Comparison of ENCODE assay signal across 11 mouse cellular contexts in genomic region chr12:7543281-7543981, GRCm38 (mm10).
DNase-seq lines count a peak whose midpoint lies in the region; ATAC-seq and TF ChIP-seq lines count a peak whose summit lies in the region.
"Had no signal": no experiment of that assay in that cellular context is flagged by ENCODE, and none has a peak within 500 bp of the region (broad histone marks: within the 10 kb centered on the region; RNA-seq: fewer than 3 reads in every experiment).

No protein-coding gene starts in this region.

- no peak overlapping the region for H3K4me2 ChIP-seq in embryonic facial prominence, embryonic 11.5 days (ENCODE audit: low read depth, low read length)
- H3K4me2 ChIP-seq: embryonic facial prominence, embryonic 12.5 days; hindbrain, embryonic 15.5 days had no signal

- H3K36me3 ChIP-seq in embryonic facial prominence, embryonic 11.5 days (replicated peaks; ENCODE audit: control insufficient read depth, insufficient read depth, low read depth, low read length), result no peaks in the 10 kb centered on the region
- H3K36me3 ChIP-seq in embryonic facial prominence, embryonic 10.5 days (replicated peaks), result no peaks in the 10 kb centered on the region
- no peaks in the 10 kb centered on the region for H3K36me3 ChIP-seq in ES-Bruce4 (ENCODE audit: control insufficient read depth, insufficient read depth, low read length, poor library complexity, severe bottlenecking)
- H3K36me3 ChIP-seq: embryonic facial prominence, embryonic 12.5 days; hindbrain, embryonic 15.5 days had no signal

- WGBS in embryonic facial prominence, embryonic 11.5 days, result 52% methylated on average over 8 of the region's 8 CpGs
- WGBS in embryonic facial prominence, embryonic 10.5 days, result 52% methylated on average over 8 of the region's 8 CpGs

- DNase-seq in embryonic facial prominence, embryonic 11.5 days (ENCODE audit: low spot score), result peak; percentile 85
- no peak for DNase-seq in embryonic facial prominence, embryonic 10.5 days (ENCODE audit: low spot score)
- peak; percentile 12 for DNase-seq in layer of hippocampus, adult 11-12 months (ENCODE audit: low spot score)
- no peak for DNase-seq in layer of hippocampus, adult 9-11 months
- DNase-seq in embryo, embryonic 11.5 days (ENCODE audit: low read depth, low spot score), result peak; percentile 24
- no peak for DNase-seq in thymus, postnatal 4 days
- DNase-seq: thymus, adult 18-20 months had no signal

- no peak overlapping the region for H3K9ac ChIP-seq in embryonic facial prominence, embryonic 11.5 days (replicated peaks; ENCODE audit: low read length)
- H3K9ac ChIP-seq in ES-Bruce4 (ENCODE audit: low read depth, poor library complexity, severe bottlenecking), result no peak overlapping the region
- H3K9ac ChIP-seq: embryonic facial prominence, embryonic 12.5 days; hindbrain, embryonic 15.5 days had no signal

- no peaks in the 10 kb centered on the region for H3K9me3 ChIP-seq in embryonic facial prominence, embryonic 11.5 days (replicated peaks; ENCODE audit: control insufficient read depth, low read length)
- H3K9me3 ChIP-seq in embryonic facial prominence, embryonic 10.5 days, result no peaks in the 10 kb centered on the region
- H3K9me3 ChIP-seq in ES-Bruce4 (replicated peaks; ENCODE audit: control insufficient read depth, insufficient read depth, low read length, poor library complexity, severe bottlenecking), result no peaks in the 10 kb centered on the region
- H3K9me3 ChIP-seq: embryonic facial prominence, embryonic 12.5 days; hindbrain, embryonic 15.5 days had no signal

- H3K4me1 ChIP-seq in embryonic facial prominence, embryonic 11.5 days (ENCODE audit: control insufficient read depth, insufficient read depth, low read length), result no peaks in the 10 kb centered on the region
- no peaks in the 10 kb centered on the region for H3K4me1 ChIP-seq in embryonic facial prominence, embryonic 10.5 days
- H3K4me1 ChIP-seq in ES-Bruce4 (ENCODE audit: control insufficient read depth, insufficient read depth, low read length), result no peaks in the 10 kb centered on the region
- H3K4me1 ChIP-seq: embryonic facial prominence, embryonic 12.5 days; hindbrain, embryonic 15.5 days had no signal

- no peak for TF ChIP-seq EP300 in ES-Bruce4 (IDR thresholded peaks at IDR 0.05; ENCODE audit: insufficient read depth, low read depth, low read length)

- TF ChIP-seq CTCF in ES-Bruce4 (IDR thresholded peaks at IDR 0.05; ENCODE audit: low read depth, low read length), result peak; percentile 13

- H3K27me3 ChIP-seq in embryonic facial prominence, embryonic 11.5 days (ENCODE audit: control insufficient read depth, insufficient read depth, low read length), result no peaks in the 10 kb centered on the region
- no peaks in the 10 kb centered on the region for H3K27me3 ChIP-seq in embryonic facial prominence, embryonic 10.5 days (replicated peaks; ENCODE audit: low read depth, poor library complexity, severe bottlenecking)
- no peaks in the 10 kb centered on the region for H3K27me3 ChIP-seq in ES-Bruce4 (ENCODE audit: control insufficient read depth, insufficient read depth, low read length, poor library complexity, severe bottlenecking)
- H3K27me3 ChIP-seq: embryonic facial prominence, embryonic 12.5 days; hindbrain, embryonic 15.5 days had no signal

- no peak for TF ChIP-seq POLR2A in ES-Bruce4 (IDR thresholded peaks at IDR 0.05; ENCODE audit: insufficient read depth, low read length)

- ATAC-seq in embryonic facial prominence, embryonic 11.5 days (replicated peaks; ENCODE audit: insufficient number of reproducible peaks, low FRiP score, low TSS enrichment, low read depth), result no peak
- no peak for ATAC-seq in inflammation-experienced regulatory T-cells, adult 6 months

- H3K27ac ChIP-seq in embryonic facial prominence, embryonic 11.5 days (replicated peaks; ENCODE audit: low read depth, low read length), result no peak overlapping the region
- H3K27ac ChIP-seq in embryonic facial prominence, embryonic 10.5 days (replicated peaks), result no peak overlapping the region
- no peak overlapping the region for H3K27ac ChIP-seq in ES-Bruce4 (ENCODE audit: insufficient read depth, low read length)
- H3K27ac ChIP-seq: embryonic facial prominence, embryonic 12.5 days; hindbrain, embryonic 15.5 days had no signal

- H3K4me3 ChIP-seq in embryonic facial prominence, embryonic 11.5 days (ENCODE audit: low read depth, low read length), result no peak overlapping the region
- H3K4me3 ChIP-seq in embryonic facial prominence, embryonic 10.5 days, result no peak overlapping the region
- H3K4me3 ChIP-seq in ES-Bruce4 (ENCODE audit: low read depth, low read length), result no peak overlapping the region
- H3K4me3 ChIP-seq: embryonic facial prominence, embryonic 12.5 days; hindbrain, embryonic 15.5 days had no signal

Comparison
In these comparisons a context has a peak if more than half of its experiments do, and no peak if none do; other contexts are left out.
1. DNase-seq: peak in embryonic facial prominence, embryonic 11.5 days (single experiment), layer of hippocampus, adult 11-12 months (single experiment) and embryo, embryonic 11.5 days (single experiment); none in embryonic facial prominence, embryonic 10.5 days (single experiment), layer of hippocampus, adult 9-11 months (single experiment) and thymus, postnatal 4 days (single experiment).